Comparison of ENCODE assay signal across 8 mouse cellular contexts in the genomic region with DNA sequence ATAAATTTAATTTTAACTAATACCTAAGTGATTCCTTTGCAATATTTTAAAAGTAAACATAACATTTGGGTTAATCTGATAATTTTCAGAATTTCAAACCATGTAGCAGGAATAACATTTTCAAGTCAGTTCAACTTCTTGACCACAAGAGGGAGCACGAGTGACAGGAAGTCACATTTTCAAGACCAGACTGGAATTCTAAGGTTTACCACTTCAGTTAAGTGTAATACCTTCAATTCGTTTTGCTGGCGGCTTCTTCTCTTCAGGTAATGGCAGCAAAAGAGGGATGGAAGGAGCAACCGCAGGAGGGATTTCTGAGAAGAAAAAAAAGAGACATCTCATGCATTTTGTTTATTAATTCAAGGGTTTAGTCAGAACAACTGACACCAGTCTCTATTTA.
DNase-seq lines count a peak whose midpoint lies in the region; TF ChIP-seq lines count a peak whose summit lies in the region.

No protein-coding gene starts in this region.

- TF ChIP-seq POLR2A in brain, embryonic 14.5 days (IDR thresholded peaks at IDR 0.05; ENCODE audit: borderline replicate concordance, extremely low read depth, insufficient read depth, insufficient read length, poor library complexity, severe bottlenecking) = no peak

- no peaks in the 10 kb centered on the region for H3K27me3 ChIP-seq in heart, embryonic 10.5 days (ENCODE audit: insufficient read depth, poor library complexity, severe bottlenecking)

- peaks cover 89% of the 10 kb centered on the region for H3K36me3 ChIP-seq in heart, embryonic 10.5 days

- 38% methylated on average over 4 of the region's 4 CpGs for WGBS in heart, embryonic 10.5 days

- H3K4me3 ChIP-seq in layer of hippocampus, adult 2 months = no peak overlapping the region
- no peak overlapping the region for H3K4me3 ChIP-seq in heart, embryonic 10.5 days

- no peaks in the 10 kb centered on the region for H3K4me1 ChIP-seq in heart, embryonic 10.5 days

- H3K9me3 ChIP-seq in heart, embryonic 10.5 days = no peaks in the 10 kb centered on the region

- peak; percentile 93 for TF ChIP-seq CTCF in layer of hippocampus, adult 2 months (conservative IDR thresholded peaks at IDR 0.05)
- TF ChIP-seq CTCF in brain, embryonic 14.5 days (IDR thresholded peaks at IDR 0.05; ENCODE audit: borderline replicate concordance, extremely low read depth, insufficient read depth, insufficient read length) = peak; percentile 51; the same call in 1 of the 2 replicates

- no peak overlapping the region for H3K27ac ChIP-seq in layer of hippocampus, adult 2 months
- no peak overlapping the region for H3K27ac ChIP-seq in heart, embryonic 10.5 days

- peak; percentile 9 to 14 for DNase-seq in layer of hippocampus, adult 2 months (ENCODE audit: low spot score in 2 of 2)
- no peak for DNase-seq in layer of hippocampus, postnatal 25 days (ENCODE audit: extremely low spot score in 1 of 2, low spot score in 1 of 2)
- peak; percentile 82 for DNase-seq in ES-CJ7 (ENCODE audit: low read depth, low spot score)
- DNase-seq in brain, embryonic 14.5 days (ENCODE audit: low read depth) = peak; percentile 89
- DNase-seq in layer of hippocampus, postnatal 10 days (ENCODE audit: low spot score in 2 of 2) = peak; percentile 7 to 13
- DNase-seq in adrenal gland, postnatal 25 days = no peak
- DNase-seq in thymus, postnatal 4 days = no peak
- DNase-seq in heart, embryonic 10.5 days (ENCODE audit: low spot score) = no peak

Comparison
In these comparisons a context has a peak if more than half of its experiments do, and no peak if none do; other contexts are left out.
1. DNase-seq: peak in layer of hippocampus, adult 2 months (2 of 2), ES-CJ7 (single experiment), brain, embryonic 14.5 days (single experiment) and layer of hippocampus, postnatal 10 days (2 of 2); none in layer of hippocampus, postnatal 25 days (0 of 2), adrenal gland, postnatal 25 days (single experiment), thymus, postnatal 4 days (single experiment) and heart, embryonic 10.5 days (single experiment).